Mouse (Mus musculus) CH12.LX (cell line): Measurements from ENCODE around the gene Krtap3-2. TPM values are rescaled to one million over a fixed set of nuclear protein-coding genes. Genes with fewer than 3 reads are reported as not detected.

ENCODE experiments used
- DNase-seq: peaks from one replicate; pipeline ENCODE4 v3.0.0-alpha.2; 2013; ENCODE audit errors: extremely low read depth
- H3K27ac ChIP-seq: 2 replicates; pipeline ENCODE4 v1.5.1; 2012; ENCODE audit warnings: low read depth, mild to moderate bottlenecking, control low read depth, moderate library complexity; ENCODE audit not compliant: insufficient read depth
- H3K27me3 ChIP-seq: replicated peaks from 2 replicates; pipeline ENCODE3; 2012; ENCODE audit warnings: inconsistent platforms
- H3K36me3 ChIP-seq, 2 experiments: replicated peaks in 1 of 2; 2 replicates each; pipeline versions ENCODE3 to v1.6.1; 2012; ENCODE audit warnings: inconsistent platforms in 1 of 2, low read length in 1 of 2, mild to moderate bottlenecking in 1 of 2, mixed read lengths in 1 of 2, moderate library complexity in 1 of 2; ENCODE audit not compliant: control insufficient read depth in 1 of 2, insufficient read depth in 1 of 2
- H3K4me1 ChIP-seq, 2 experiments: 2 replicates each; pipeline ENCODE4 v1.6.1; 2012; ENCODE audit warnings: inconsistent platforms in 1 of 2, moderate library complexity in 1 of 2; ENCODE audit not compliant: insufficient read depth in 2 of 2, control insufficient read depth in 1 of 2
- H3K4me2 ChIP-seq: 2 replicates; pipeline ENCODE4 v1.6.1; 2012; ENCODE audit warnings: low read depth, mild to moderate bottlenecking, control low read depth; ENCODE audit not compliant: poor library complexity, insufficient read depth, severe bottlenecking
- H3K4me3 ChIP-seq, 3 experiments: fragments of 150-350 bp in 1 of 3; sonication (generic) in 1 of 3; replicated peaks in 1 of 3; 2 replicates each; pipeline versions ENCODE3 to v1.5.1; 2011 to 2012; ENCODE audit warnings: low read depth in 2 of 3, low read length in 2 of 3, mild to moderate bottlenecking in 2 of 3, moderate library complexity in 2 of 3, control low read depth in 1 of 3, improper control_type of control experiment in 1 of 3, inconsistent platforms in 1 of 3, mixed read lengths in 1 of 3; ENCODE audit not compliant: poor library complexity in 1 of 3
- H3K79me2 ChIP-seq: replicated peaks from 2 replicates; pipeline ENCODE4 v1.6.1; 2012; ENCODE audit warnings: mild to moderate bottlenecking, moderate library complexity; ENCODE audit not compliant: control insufficient read depth, poor library complexity, insufficient read depth, severe bottlenecking; ENCODE audit errors: extremely low read depth
- H3K9ac ChIP-seq: 2 replicates; pipeline ENCODE4 v1.6.1; 2012; ENCODE audit warnings: low read depth, mild to moderate bottlenecking, control low read depth, moderate library complexity; ENCODE audit not compliant: insufficient read depth
- H3K9me3 ChIP-seq: replicated peaks from 2 replicates; pipeline ENCODE3; 2012; ENCODE audit warnings: low read length, inconsistent platforms, mixed read lengths
- BHLHE40 ChIP-seq: IDR thresholded peaks from 2 replicates; pipeline ENCODE4 v1.6.1; 2011; ENCODE audit warnings: mild to moderate bottlenecking, low read depth, low read length, improper control_type of control experiment
- CTCF ChIP-seq, 2 experiments: IDR thresholded peaks in 1 of 2; conservative IDR thresholded peaks in 1 of 2; 2 replicates each; pipeline ENCODE4 v1.5.1; 2011 to 2012; ENCODE audit warnings: low read depth in 2 of 2, low read length in 2 of 2, improper control_type of control experiment in 1 of 2, inconsistent platforms in 1 of 2, mild to moderate bottlenecking in 1 of 2, moderate library complexity in 1 of 2
- E2F4 ChIP-seq: IDR thresholded peaks from 2 replicates; pipeline ENCODE4 v1.6.1; 2011; ENCODE audit warnings: low read depth, low read length, improper control_type of control experiment; ENCODE audit not compliant: insufficient replicate concordance
- EP300 ChIP-seq: IDR thresholded peaks from 2 replicates; pipeline ENCODE4 v1.6.1; 2011; ENCODE audit warnings: low read length, improper control_type of control experiment
- ETS1 ChIP-seq: conservative IDR thresholded peaks from 2 replicates; pipeline ENCODE4 v1.6.1; 2012; ENCODE audit warnings: low read depth, mild to moderate bottlenecking, inconsistent platforms, low read length, improper control_type of control experiment, moderate library complexity
- HCFC1 ChIP-seq: IDR thresholded peaks from 2 replicates; pipeline ENCODE4 v1.6.1; 2012; ENCODE audit warnings: low read depth, mild to moderate bottlenecking, inconsistent platforms, low read length, improper control_type of control experiment
- IRF4 ChIP-seq: IDR thresholded peaks from 2 replicates; pipeline ENCODE4 v1.6.1; 2014; ENCODE audit warnings: low read depth, mild to moderate bottlenecking, inconsistent platforms, low read length, improper control_type of control experiment
- JUN ChIP-seq: IDR thresholded peaks from 2 replicates; pipeline ENCODE4 v1.6.1; 2011; ENCODE audit warnings: low read depth, mild to moderate bottlenecking, low read length, improper control_type of control experiment, moderate library complexity; ENCODE audit not compliant: insufficient read depth
- JUND ChIP-seq: conservative IDR thresholded peaks from 2 replicates; pipeline ENCODE4 v1.6.1; 2011; ENCODE audit warnings: low read depth, low read length, improper control_type of control experiment
- KAT2A ChIP-seq: IDR thresholded peaks from 2 replicates; pipeline ENCODE4 v1.6.1; 2012; ENCODE audit warnings: low read length, improper control_type of control experiment, inconsistent platforms; ENCODE audit not compliant: insufficient replicate concordance
- MAZ ChIP-seq: IDR thresholded peaks from 2 replicates; pipeline ENCODE4 v1.6.1; 2012; ENCODE audit warnings: low read depth, mild to moderate bottlenecking, inconsistent platforms, low read length, improper control_type of control experiment, moderate library complexity
- MEF2A ChIP-seq: IDR thresholded peaks from 2 replicates; pipeline ENCODE4 v1.6.1; 2014; ENCODE audit warnings: low read depth, mild to moderate bottlenecking, inconsistent platforms, low read length, improper control_type of control experiment, borderline replicate concordance
- RCOR1 ChIP-seq: conservative IDR thresholded peaks from 2 replicates; pipeline ENCODE4 v1.6.1; 2012; ENCODE audit warnings: low read depth, mild to moderate bottlenecking, inconsistent platforms, low read length, improper control_type of control experiment
- SIN3A ChIP-seq: IDR thresholded peaks from 2 replicates; pipeline ENCODE4 v1.6.1; 2012; ENCODE audit warnings: low read length, improper control_type of control experiment, inconsistent platforms
- TBP ChIP-seq: conservative IDR thresholded peaks from 2 replicates; pipeline ENCODE4 v1.6.1; 2011; ENCODE audit warnings: low read depth, low read length, improper control_type of control experiment
- TCF12 ChIP-seq: IDR thresholded peaks from 2 replicates; pipeline ENCODE4 v1.6.1; 2014; ENCODE audit warnings: low read depth, mild to moderate bottlenecking, inconsistent platforms, low read length, improper control_type of control experiment
- UBTF ChIP-seq: IDR thresholded peaks from 2 replicates; pipeline ENCODE4 v1.6.1; 2012; ENCODE audit warnings: low read depth, mild to moderate bottlenecking, inconsistent platforms, low read length, improper control_type of control experiment, moderate library complexity
- USF1 ChIP-seq: IDR thresholded peaks from 2 replicates; pipeline ENCODE4 v1.6.1; 2014; ENCODE audit warnings: low read depth, mild to moderate bottlenecking, inconsistent platforms, low read length, improper control_type of control experiment
- ZKSCAN1 ChIP-seq: IDR thresholded peaks from 2 replicates; pipeline ENCODE4 v1.6.1; 2012; ENCODE audit warnings: low read depth, inconsistent platforms, low read length, improper control_type of control experiment, borderline replicate concordance
- dilution Hi-C: fragments of 300-500 bp; cut with MboI; formaldehyde crosslinking; loops from 2 replicates; pipeline ENCODE4 v1.14.3; 2020; ENCODE audit warnings: low sequenced_read_pairs; ENCODE audit not compliant: extremely low pct_unique_long_range_greater_than_20kb, extremely low pct_ligation_motif_present
- in situ Hi-C: fragments of 300-500 bp; cut with MboI; formaldehyde crosslinking; loops from 3 replicates; pipeline ENCODE4 v1.14.3; 2019; ENCODE audit warnings: low sequenced_read_pairs, low pct_ligation_motif_present, low pct_unique_long_range_greater_than_20kb, mixed read lengths
- polyA plus RNA-seq: library from polyadenylated mRNA; unstranded; fragments of >175 nt; gene quantifications from 2 replicates; pipeline ENCODE4 v1.2.1, GENCODE M21; 2012; ENCODE audit warnings: low read depth; ENCODE audit not compliant: insufficient read length
- total RNA-seq, 2 experiments: library from RNA; depleted of rRNA; stranded (reverse); fragments of 300-350 nt in 1 of 2; fragments of >200 nt in 1 of 2; gene quantifications; 2 replicates each; pipeline ENCODE4 v1.2.3; 2012 to 2014

The Krtap3-2 gene
- total and polyA plus RNA-seq, 3 experiments = not detected

- Histone ChIP-seq H3K36me3 (no peaks in the 10 kb centered on the region), H3K9me3 (no peaks in the 10 kb centered on the region), H3K79me2 (no peaks in the 10 kb centered on the region), H3K9ac (no peak overlapping the region), H3K27ac (no peak overlapping the region), H3K27me3 (peaks cover 55% of the 10 kb centered on the region), H3K4me3 (no peak overlapping the region)
- in situ Hi-C loops (no loop called here), dilution Hi-C loops (no loop called here)
- no peak for DNase-seq
- TF ChIP-seq TCF12 = peak; percentile 45; the same call in 1 of the 2 replicates
- peak; percentile 7; the same call in 1 of the 2 replicates for TF ChIP-seq IRF4
- TF ChIP-seq EP300 = 0 out of 2 replicates have a peak, but pooled peaks have one; percentile 13
- peak; percentile 92 for TF ChIP-seq MEF2A
- TF ChIP-seq USF1 = no peak
- peak; percentile 70 for TF ChIP-seq JUN
- TF ChIP-seq ZKSCAN1 = no peak
- TF ChIP-seq JUND = 0 out of 2 replicates have a peak, but pooled peaks have one; percentile 26
- TF ChIP-seq, all 38 proteins: peak for 6
- Histone ChIP-seq H3K4me2 (no peak overlapping the region), H3K4me1 (peaks cover 0 to 6% of the 10 kb centered on the region in 2 experiments; a peak in 2 of 4 replicates)
These were observed 458 bp downstream of the Krtap3-2 start for GRCm38 (mm10) chr11:99556195-99556594.

GRCm38 (mm10) chr11:99550765-99551164 is 5.9 kb downstream of the Krtap3-2 start, which contains the start of gene Krtap3-3:
TSS of gene Krtap3-3 (minus strand) at chr11:99550865.
- in situ Hi-C loops (no loop called here), dilution Hi-C loops (no loop called here)
- no peak for DNase-seq
- TF ChIP-seq ZKSCAN1 = no peak
- no peak for TF ChIP-seq JUND
- no peak for TF ChIP-seq MAZ
- no peak for TF ChIP-seq BHLHE40
- TF ChIP-seq JUN = no peak
- no peak for TF ChIP-seq ETS1
- TF ChIP-seq EP300 = no peak
- TF ChIP-seq KAT2A = no peak
- TF ChIP-seq RCOR1 = no peak
- no peak for TF ChIP-seq CTCF (conservative IDR thresholded peaks at IDR 0.05 in 1 of 2, IDR thresholded peaks at IDR 0.05 in 1 of 2; ENCODE audit: low read depth in 2 of 2, low read length in 2 of 2)
- TF ChIP-seq HCFC1 = no peak
- no peak for TF ChIP-seq TBP
- no peak for TF ChIP-seq SIN3A
- TF ChIP-seq UBTF = no peak
- TF ChIP-seq MEF2A = no peak
- TF ChIP-seq E2F4 = no peak
- Histone ChIP-seq H3K36me3 (no peaks in the 10 kb centered on the region), H3K27me3 (peaks cover 56% of the 10 kb centered on the region), H3K9me3 (no peaks in the 10 kb centered on the region), H3K4me3 (no peak within 1 kb of the TSS), H3K4me2 (peak within 1 kb of the TSS; percentile 69), H3K27ac (no peak within 1 kb of the TSS), H3K79me2 (no peaks in the 10 kb centered on the region), H3K9ac (no peak within 1 kb of the TSS), H3K4me1 (no peaks in the 10 kb centered on the region)
